26 mouse cellular contexts compared by ENCODE assay signal in the genomic region with DNA sequence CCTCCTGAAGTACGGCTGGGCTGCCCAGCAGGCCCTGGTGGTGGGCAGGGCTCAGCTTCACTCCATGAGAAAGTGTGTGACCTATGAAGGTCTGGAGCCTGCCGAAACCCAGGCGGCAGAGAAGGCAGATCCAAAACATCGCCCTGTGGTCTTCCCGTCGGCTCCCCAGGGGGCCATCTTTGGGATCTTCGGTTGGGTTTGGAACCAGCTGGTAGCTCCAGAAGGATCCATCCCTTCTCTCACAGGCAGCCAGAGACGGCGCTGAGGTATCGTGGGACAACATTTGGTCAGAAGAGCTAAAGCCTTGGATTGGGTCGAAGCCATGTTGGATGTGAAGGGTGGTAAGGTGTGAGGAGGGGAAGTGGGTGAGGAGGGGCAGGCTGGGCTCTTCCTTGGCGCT. TPM values are rescaled to one million over a fixed set of nuclear protein-coding genes. Genes with fewer than 3 reads are reported as not detected.
DNase-seq lines count a peak whose midpoint lies in the region; ATAC-seq lines count a peak whose summit lies in the region.
"Had no signal": no experiment of that assay in that cellular context is flagged by ENCODE, and none has a peak within 500 bp of the region (broad histone marks: within the 10 kb centered on the region; RNA-seq: fewer than 3 reads in every experiment).

No protein-coding gene starts in this region.

- peak overlapping the region; percentile 20; the same call in 1 of the 2 replicates for H3K27ac ChIP-seq in forebrain, embryonic 16.5 days (ENCODE audit: low read length)
- H3K27ac ChIP-seq in forebrain, embryonic 11.5 days (ENCODE audit: low read depth, low read length) = no peak overlapping the region
- H3K27ac ChIP-seq: embryonic facial prominence, embryonic 10.5 days; embryonic facial prominence, embryonic 13.5 days; heart, embryonic 15.5 days; hindbrain, embryonic 10.5 days; intestine, embryonic 15.5 days had no signal

- H3K27me3 ChIP-seq in forebrain, embryonic 16.5 days (replicated peaks; ENCODE audit: control insufficient read depth, insufficient read depth, low read length) = no peaks in the 10 kb centered on the region
- no peaks in the 10 kb centered on the region; the same call in 1 of the 2 replicates for H3K27me3 ChIP-seq in forebrain, embryonic 11.5 days (ENCODE audit: control insufficient read depth, insufficient read depth, low read length)
- H3K27me3 ChIP-seq: intestine, embryonic 15.5 days had no signal

- H3K36me3 ChIP-seq in forebrain, embryonic 16.5 days (ENCODE audit: control insufficient read depth, insufficient read depth) = peaks cover 26% of the 10 kb centered on the region
- H3K36me3 ChIP-seq in forebrain, embryonic 11.5 days (ENCODE audit: control insufficient read depth, insufficient read depth, low read length) = no peaks in the 10 kb centered on the region; the same call in 1 of the 2 replicates
- H3K36me3 ChIP-seq: heart, embryonic 15.5 days; intestine, embryonic 15.5 days had no signal

- 87% methylated on average over 12 of the region's 12 CpGs for WGBS in forebrain, embryonic 16.5 days
- WGBS in forebrain, embryonic 11.5 days = 93% methylated on average over 12 of the region's 12 CpGs

- H3K9me3 ChIP-seq in forebrain, embryonic 16.5 days (ENCODE audit: control insufficient read depth, low read length) = no peaks in the 10 kb centered on the region
- H3K9me3 ChIP-seq in forebrain, embryonic 11.5 days (ENCODE audit: control insufficient read depth, low read length) = no peaks in the 10 kb centered on the region
- H3K9me3 ChIP-seq: embryonic facial prominence, embryonic 10.5 days; embryonic facial prominence, embryonic 13.5 days; heart, embryonic 12.5 days; heart, embryonic 15.5 days; hindbrain, embryonic 10.5 days; hindbrain, embryonic 13.5 days; intestine, embryonic 15.5 days had no signal

- H3K4me1 ChIP-seq in forebrain, embryonic 16.5 days (replicated peaks; ENCODE audit: control insufficient read depth, insufficient read depth, low read length) = peaks cover 47% of the 10 kb centered on the region
- peaks cover 14% of the 10 kb centered on the region; the same call in 1 of the 2 replicates for H3K4me1 ChIP-seq in forebrain, embryonic 11.5 days (replicated peaks; ENCODE audit: control insufficient read depth, insufficient read depth, low read length)

- H3K4me2 ChIP-seq in forebrain, embryonic 16.5 days (ENCODE audit: low read length) = no peak overlapping the region
- H3K4me2 ChIP-seq in forebrain, embryonic 11.5 days (ENCODE audit: low read depth, low read length, severe bottlenecking) = no peak overlapping the region
- H3K4me2 ChIP-seq: embryonic facial prominence, embryonic 13.5 days; heart, embryonic 12.5 days; heart, embryonic 15.5 days; hindbrain, embryonic 13.5 days; intestine, embryonic 15.5 days had no signal

- H3K9ac ChIP-seq in forebrain, embryonic 16.5 days (replicated peaks; ENCODE audit: low read depth, low read length) = no peak overlapping the region
- H3K9ac ChIP-seq in forebrain, embryonic 11.5 days (ENCODE audit: low read length) = no peak overlapping the region
- H3K9ac ChIP-seq: embryonic facial prominence, embryonic 13.5 days; heart, embryonic 12.5 days; heart, embryonic 15.5 days; hindbrain, embryonic 13.5 days; intestine, embryonic 15.5 days had no signal

- peak; percentile 59 for DNase-seq in cerebellum, adult 11-12 months
- DNase-seq in cerebellum, adult 9-10 months = no peak
- DNase-seq in cerebellum, adult 9-11 months = peak; percentile 62
- DNase-seq in cerebellum, adult 8-10 months = no peak
- DNase-seq in forebrain, embryonic 11.5 days (ENCODE audit: low spot score) = no peak
- peak; percentile 31 for DNase-seq in testis, postnatal 10 days (ENCODE audit: low spot score)
- no peak for DNase-seq in testis, postnatal 14 days (ENCODE audit: low spot score)
- DNase-seq: adrenal gland, adult 2 months; adrenal gland, postnatal 14 days; embryo, embryonic 11 days; gastrocnemius, postnatal 25 days; heart, adult 18-20 months; heart, postnatal 10 days; heart, postnatal 36 days; kidney, adult 11 months; kidney, adult 8-10 months had no signal

- ATAC-seq in forebrain, embryonic 16.5 days = no peak
- ATAC-seq in forebrain, embryonic 11.5 days (replicated peaks; ENCODE audit: low FRiP score) = no peak
- ATAC-seq: hindbrain, embryonic 16.5 days; intestine, embryonic 15.5 days had no signal

- H3K4me3 ChIP-seq in forebrain, embryonic 16.5 days (replicated peaks; ENCODE audit: low read length) = no peak overlapping the region
- H3K4me3 ChIP-seq in forebrain, embryonic 11.5 days (ENCODE audit: low read depth, low read length) = no peak overlapping the region
- H3K4me3 ChIP-seq: embryonic facial prominence, embryonic 10.5 days; embryonic facial prominence, embryonic 13.5 days; erythroblast, embryonic 14.5 days; heart, embryonic 12.5 days; heart, embryonic 15.5 days; hindbrain, embryonic 10.5 days; hindbrain, embryonic 13.5 days; intestine, embryonic 15.5 days had no signal

RNA-seq across cellular contexts. Expression of gene Zfhx2, which starts 17.7 kb away (rescaled TPM):
- polyA plus RNA-seq in forebrain, embryonic 16.5 days (2015; fragmentation: Nextera tagmentation; extraction: Ambion mirVana) = 21.5 and 32.9 TPM in 2 replicates
- polyA plus RNA-seq in forebrain, embryonic 11.5 days (2014; fragmentation: Nextera tagmentation; extraction: Ambion mirVana) = 15.9 TPM in 2 replicates

RNA-seq across cellular contexts. Expression of gene Thtpa, which starts 20.2 kb away (rescaled TPM):
- polyA plus RNA-seq in forebrain, embryonic 16.5 days (2015; fragmentation: Nextera tagmentation; extraction: Ambion mirVana) = 55.2 and 56.6 TPM in 2 replicates
- polyA plus RNA-seq in forebrain, embryonic 11.5 days (2014; fragmentation: Nextera tagmentation; extraction: Ambion mirVana) = 28.6 and 31.1 TPM in 2 replicates

RNA-seq across cellular contexts. Expression of gene Ap1g2, which starts 32.0 kb away (rescaled TPM):
- 13.3 and 16.5 TPM in 2 replicates for polyA plus RNA-seq in forebrain, embryonic 16.5 days (2015; fragmentation: Nextera tagmentation; extraction: Ambion mirVana)
- polyA plus RNA-seq in forebrain, embryonic 11.5 days (2014; fragmentation: Nextera tagmentation; extraction: Ambion mirVana) = 13.9 and 14.8 TPM in 2 replicates

RNA-seq across cellular contexts. Expression of gene Jph4, which starts 42.3 kb away (rescaled TPM):
- polyA plus RNA-seq in forebrain, embryonic 16.5 days (2015; fragmentation: Nextera tagmentation; extraction: Ambion mirVana) = 33.6 and 45.1 TPM in 2 replicates
- polyA plus RNA-seq in forebrain, embryonic 11.5 days (2014; fragmentation: Nextera tagmentation; extraction: Ambion mirVana) = 2.9 and 3.7 TPM in 2 replicates
- polyA plus RNA-seq: erythroblast, embryonic 14.5 days had no signal

RNA-seq across cellular contexts. Expression of gene Ngdn, which starts 59.2 kb away (rescaled TPM):
- polyA plus RNA-seq in forebrain, embryonic 16.5 days (2015; fragmentation: Nextera tagmentation; extraction: Ambion mirVana) = 58.8 and 61.2 TPM in 2 replicates
- polyA plus RNA-seq in forebrain, embryonic 11.5 days (2014; fragmentation: Nextera tagmentation; extraction: Ambion mirVana) = 94.1 and 95.8 TPM in 2 replicates

Comparison
In these comparisons a context has a peak if more than half of its experiments do, and no peak if none do; other contexts are left out.
1. DNase-seq: peak in cerebellum, adult 11-12 months (single experiment), cerebellum, adult 9-11 months (single experiment) and testis, postnatal 10 days (single experiment); none in cerebellum, adult 9-10 months (single experiment), cerebellum, adult 8-10 months (single experiment), forebrain, embryonic 11.5 days (single experiment) and testis, postnatal 14 days (single experiment).